Mouse (Mus musculus): ENCODE results near the gene Lcorl. TPM values are rescaled to one million over a fixed set of nuclear protein-coding genes. Genes with fewer than 3 reads are reported as not detected.
"Not testable (repeated sequence)": the region's sequence is repeated elsewhere in the genome, so short reads cannot be mapped to it uniquely, and the experiment has no call there.

Gene Lcorl
- polyA plus RNA-seq, 1 experiment from 2014 or later: 45.0 TPM

- H3K9ac ChIP-seq (ENCODE audit: low read depth, low read length): peak overlapping the region; percentile 59
- H3K4me1 ChIP-seq (replicated peaks; ENCODE audit: control insufficient read depth, insufficient read depth, low read length): peaks cover 3% of the 10 kb centered on the region; the same call in 1 of the 2 replicates
- H3K4me2 ChIP-seq (replicated peaks; ENCODE audit: low read depth, low read length): peak overlapping the region; percentile 57
- peak overlapping the region; percentile 43; the same call in 1 of the 2 replicates for H3K27ac ChIP-seq (ENCODE audit: low read depth, low read length)
- no peaks in the 10 kb centered on the region for H3K27me3 ChIP-seq (ENCODE audit: control insufficient read depth, insufficient read depth, low read length)
- no peaks in the 10 kb centered on the region for H3K9me3 ChIP-seq (ENCODE audit: control insufficient read depth, low read length)
- under 1% methylated on average over 26 of the region's 27 CpGs for WGBS
- H3K36me3 ChIP-seq (ENCODE audit: control insufficient read depth, insufficient read depth, low read length): no peaks in the 10 kb centered on the region
- peak; percentile 81 for ATAC-seq (ENCODE audit: low FRiP score)
- DNase-seq (ENCODE audit: low spot score): no peak
- H3K4me3 ChIP-seq (ENCODE audit: low read depth, low read length): peak overlapping the region; percentile 80
Observed at GRCm38 (mm10) chr5:45669234-45669597, 188.2 kb downstream of the Lcorl start.

- peak overlapping the region; percentile 57 for H3K4me2 ChIP-seq (replicated peaks; ENCODE audit: low read depth, low read length)
- no peaks in the 10 kb centered on the region for H3K36me3 ChIP-seq (ENCODE audit: control insufficient read depth, insufficient read depth, low read length)
- ATAC-seq (ENCODE audit: low FRiP score) (peak; percentile 5), DNase-seq (ENCODE audit: low spot score) (peak; percentile 38)
- H3K4me3 ChIP-seq (ENCODE audit: low read depth, low read length): peak overlapping the region; percentile 80
- peaks cover 3% of the 10 kb centered on the region; the same call in 1 of the 2 replicates for H3K4me1 ChIP-seq (replicated peaks; ENCODE audit: control insufficient read depth, insufficient read depth, low read length)
- H3K27ac ChIP-seq (ENCODE audit: low read depth, low read length): 0 out of 2 replicates have a peak overlapping the region, but pooled peaks have one; percentile 43
- whole genome bisulfite sequencing: 6% methylated on average over 3 of the region's 3 CpGs
- peak overlapping the region; percentile 59 for H3K9ac ChIP-seq (ENCODE audit: low read depth, low read length)
- no peaks in the 10 kb centered on the region for H3K27me3 ChIP-seq (ENCODE audit: control insufficient read depth, insufficient read depth, low read length)
- no peaks in the 10 kb centered on the region for H3K9me3 ChIP-seq (ENCODE audit: control insufficient read depth, low read length)
Observed at GRCm38 (mm10) chr5:45668831-45669230, 188.6 kb downstream of the Lcorl start.

GRCm38 (mm10) chr5:45668324-45668723 lies 189.1 kb downstream of the Lcorl start:
- H3K27me3 ChIP-seq (ENCODE audit: control insufficient read depth, insufficient read depth, low read length): no peaks in the 10 kb centered on the region
- WGBS: 42% methylated on average over 3 of the region's 3 CpGs
- H3K9me3 ChIP-seq (ENCODE audit: control insufficient read depth, low read length): no peaks in the 10 kb centered on the region
- peak; percentile 61 for DNase-seq (ENCODE audit: low spot score)
- peak overlapping the region; percentile 80 for H3K4me3 ChIP-seq (ENCODE audit: low read depth, low read length)
- no peak overlapping the region for H3K27ac ChIP-seq (ENCODE audit: low read depth, low read length)
- no peak for ATAC-seq (ENCODE audit: low FRiP score)
- H3K4me2 ChIP-seq (replicated peaks; ENCODE audit: low read depth, low read length): no peak overlapping the region
- H3K9ac ChIP-seq (ENCODE audit: low read depth, low read length): no peak overlapping the region
- H3K4me1 ChIP-seq (replicated peaks; ENCODE audit: control insufficient read depth, insufficient read depth, low read length): peaks cover 3% of the 10 kb centered on the region; the same call in 1 of the 2 replicates
- H3K36me3 ChIP-seq (ENCODE audit: control insufficient read depth, insufficient read depth, low read length): no peaks in the 10 kb centered on the region

GRCm38 (mm10) chr5:45658406-45658805 lies 199.0 kb downstream of the Lcorl start:
- H3K27me3 ChIP-seq (ENCODE audit: control insufficient read depth, insufficient read depth, low read length); H3K4me1 ChIP-seq (replicated peaks; ENCODE audit: control insufficient read depth, insufficient read depth, low read length); H3K9ac ChIP-seq (ENCODE audit: low read depth, low read length); DNase-seq (ENCODE audit: low spot score); H3K27ac ChIP-seq (ENCODE audit: low read depth, low read length); H3K36me3 ChIP-seq (ENCODE audit: control insufficient read depth, insufficient read depth, low read length); ATAC-seq (ENCODE audit: low FRiP score); H3K4me2 ChIP-seq (replicated peaks; ENCODE audit: low read depth, low read length); H3K4me3 ChIP-seq (ENCODE audit: low read depth, low read length); H3K9me3 ChIP-seq (ENCODE audit: control insufficient read depth, low read length): not testable (repeated sequence)
- 92% methylated on average over 13 of the region's 13 CpGs for WGBS

- no peaks in the 10 kb centered on the region for H3K36me3 ChIP-seq (ENCODE audit: control insufficient read depth, insufficient read depth, low read length)
- H3K4me3 ChIP-seq (ENCODE audit: low read depth, low read length): no peak overlapping the region
- H3K9ac ChIP-seq (ENCODE audit: low read depth, low read length): no peak overlapping the region
- no peaks in the 10 kb centered on the region for H3K4me1 ChIP-seq (replicated peaks; ENCODE audit: control insufficient read depth, insufficient read depth, low read length)
- WGBS: 88% methylated on average over 2 of the region's 2 CpGs
- ATAC-seq (ENCODE audit: low FRiP score): no peak
- no peak for DNase-seq (ENCODE audit: low spot score)
- H3K27ac ChIP-seq (ENCODE audit: low read depth, low read length): no peak overlapping the region
- H3K9me3 ChIP-seq (ENCODE audit: control insufficient read depth, low read length): no peaks in the 10 kb centered on the region
- H3K4me2 ChIP-seq (replicated peaks; ENCODE audit: low read depth, low read length): no peak overlapping the region
- no peaks in the 10 kb centered on the region for H3K27me3 ChIP-seq (ENCODE audit: control insufficient read depth, insufficient read depth, low read length)
Observed at GRCm38 (mm10) chr5:45651026-45651703, 206.2 kb downstream of the Lcorl start.

Other genes with a start within 250 kb of the Lcorl start
- 0.81 and 0.91 TPM in 2 replicates for gene Fam184b, start 218.0 kb downstream of the Lcorl start, polyA plus RNA-seq (2014; fragmentation: Nextera tagmentation; extraction: Ambion mirVana)
- gene Ncapg, start 187.7 kb downstream of the Lcorl start, polyA plus RNA-seq (2014; fragmentation: Nextera tagmentation; extraction: Ambion mirVana): 63.9 and 75.4 TPM in 2 replicates

All from hindbrain, embryonic 11.5 days (tissue).